Comparison of ENCODE assay signal across 13 mouse cellular contexts in the genomic region with DNA sequence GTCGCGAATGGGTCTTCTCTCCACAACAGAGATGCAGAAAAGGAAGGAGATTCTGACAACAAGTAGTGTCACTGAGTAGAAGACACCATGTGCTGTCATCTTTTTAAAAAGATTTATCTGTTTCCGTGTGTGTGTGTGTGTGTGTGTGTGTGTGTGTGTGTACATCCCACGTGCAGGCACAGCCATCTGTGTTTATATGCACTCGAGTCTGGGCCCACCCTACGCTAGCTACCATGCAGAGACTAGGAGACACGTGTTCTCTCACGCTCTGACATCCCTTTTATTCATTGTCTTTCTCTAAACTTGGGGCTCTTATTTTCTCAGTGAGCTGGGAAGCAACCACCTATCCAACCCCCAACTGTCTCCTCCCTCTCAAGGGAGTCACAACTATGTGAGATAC. TPM values are rescaled to one million over a fixed set of nuclear protein-coding genes. Genes with fewer than 3 reads are reported as not detected.
A peak's percentile ranks its signal among the peaks of the same experiment; 100 is the strongest.
DNase-seq lines count a peak whose midpoint lies in the region.
"Had no signal": no experiment of that assay in that cellular context is flagged by ENCODE, and none has a peak within 500 bp of the region (broad histone marks: within the 10 kb centered on the region; RNA-seq: fewer than 3 reads in every experiment).

No protein-coding gene starts in this region.

- intact Hi-C loops in left cerebral cortex, postnatal 25 days (cut with DNase I) = no loop called here
- intact Hi-C loops in left cerebral cortex, postnatal 36 days (cut with DNase I) = no loop called here

- peak; percentile 20 to 59 for DNase-seq in left cerebral cortex, postnatal 25 days (ENCODE audit: low spot score in 2 of 2)
- no peak for DNase-seq in left cerebral cortex, postnatal 36 days (ENCODE audit: low spot score in 2 of 2)
- peak; percentile 15 to 75 for DNase-seq in layer of hippocampus, adult 18-20 months (ENCODE audit: low spot score in 2 of 2)
- DNase-seq in layer of hippocampus, adult 8-10 months (ENCODE audit: low spot score in 2 of 2) = peak; percentile 26 to 29
- peak; percentile 34 for DNase-seq in telencephalon, adult 2 months (ENCODE audit: low read depth, low spot score)
- DNase-seq in urinary bladder, postnatal 14 days (ENCODE audit: low spot score) = no peak
- no peak for DNase-seq in testis, postnatal 14 days (ENCODE audit: low spot score)
- DNase-seq: adrenal gland, adult 2 months; adrenal gland, postnatal 25 days; cerebellum, adult 2 months; cerebellum, postnatal 10 days; gastrocnemius, postnatal 14 days; heart, adult 2 months had no signal

RNA-seq across cellular contexts. Expression of a gene that starts 40.4 kb away (rescaled TPM):
- total RNA-seq in left cerebral cortex, postnatal 25 days (2021) = 10 to 100 TPM; 65.0 to 71.0 TPM
- total RNA-seq in left cerebral cortex, postnatal 36 days (2021) = 10 to 100 TPM; 61.8 to 75.2 TPM
- 10 to 100 TPM; 49.9 to 56.0 TPM for total RNA-seq in layer of hippocampus, adult 18-20 months (2021)
- 10 to 100 TPM; 53.6 to 57.1 (median 55.0) TPM for total RNA-seq in layer of hippocampus, adult 8-10 months (2022)

Comparison
In these comparisons a context has a peak if more than half of its experiments do, and no peak if none do; other contexts are left out.
1. DNase-seq: peak in left cerebral cortex, postnatal 25 days (2 of 2), layer of hippocampus, adult 18-20 months (2 of 2), layer of hippocampus, adult 8-10 months (2 of 2) and telencephalon, adult 2 months (single experiment); none in left cerebral cortex, postnatal 36 days (0 of 2), urinary bladder, postnatal 14 days (single experiment) and testis, postnatal 14 days (single experiment).